Mouse (Mus musculus) thymus, postnatal 10 days (tissue): ENCODE results near the gene Slc41a2.

Experiments
- DNase-seq, 2 experiments: peaks; one replicate each; pipeline ENCODE4 v3.0.0; 2021; ENCODE audit warnings: low spot score in 2 of 2

Gene Slc41a2

GRCm38 (mm10) chr10:83228626-83229025, 109.1 kb downstream of the Slc41a2 start:
- DNase-seq: no peak

- no peak for DNase-seq
Measured at GRCm38 (mm10) chr10:83224999-83225398, 112.7 kb downstream of the Slc41a2 start.

GRCm38 (mm10) chr10:83220847-83221246, 116.8 kb downstream of the Slc41a2 start:
- DNase-seq: no peak

GRCm38 (mm10) chr10:83220217-83220616, 117.5 kb downstream of the Slc41a2 start:
- no peak for DNase-seq

- peak; percentile 8 to 67 for DNase-seq
Measured at GRCm38 (mm10) chr10:83219729-83220128, 118.0 kb downstream of the Slc41a2 start.

GRCm38 (mm10) chr10:83218778-83219177, 118.9 kb downstream of the Slc41a2 start:
- DNase-seq: no peak

GRCm38 (mm10) chr10:83217256-83217655, 120.4 kb downstream of the Slc41a2 start:
- no peak for DNase-seq

- DNase-seq: no peak
Measured at GRCm38 (mm10) chr10:83215559-83215958, 122.1 kb downstream of the Slc41a2 start.

- DNase-seq: no peak
Measured at GRCm38 (mm10) chr10:83212618-83213017, 125.1 kb downstream of the Slc41a2 start.

GRCm38 (mm10) chr10:83210968-83211583, 126.6 kb downstream of the Slc41a2 start:
- DNase-seq: no peak

- DNase-seq: no peak
Measured at GRCm38 (mm10) chr10:83210122-83210521, 127.6 kb downstream of the Slc41a2 start.

GRCm38 (mm10) chr10:83209388-83209787, 128.3 kb downstream of the Slc41a2 start:
- no peak for DNase-seq

GRCm38 (mm10) chr10:83208436-83208835, 129.2 kb downstream of the Slc41a2 start:
- no peak for DNase-seq

- no peak for DNase-seq
Measured at GRCm38 (mm10) chr10:83202906-83203702, 134.6 kb downstream of the Slc41a2 start.

GRCm38 (mm10) chr10:83201525-83201924, 136.2 kb downstream of the Slc41a2 start:
- DNase-seq: no peak

GRCm38 (mm10) chr10:83199290-83199689, 138.4 kb downstream of the Slc41a2 start:
- DNase-seq: no peak

- DNase-seq: no peak
Measured at GRCm38 (mm10) chr10:83198692-83199091, 139.0 kb downstream of the Slc41a2 start.

GRCm38 (mm10) chr10:83197690-83198336, 139.9 kb downstream of the Slc41a2 start:
- DNase-seq: peak; percentile 70 to 87

GRCm38 (mm10) chr10:83191982-83192381, 145.7 kb downstream of the Slc41a2 start:
- no peak for DNase-seq

- DNase-seq: no peak
Measured at GRCm38 (mm10) chr10:83191476-83191875, 146.2 kb downstream of the Slc41a2 start.

GRCm38 (mm10) chr10:83189071-83189470, 148.6 kb downstream of the Slc41a2 start:
- DNase-seq: no peak

GRCm38 (mm10) chr10:83186984-83187383, 150.7 kb downstream of the Slc41a2 start:
- no peak for DNase-seq

- no peak for DNase-seq
Measured at GRCm38 (mm10) chr10:83186167-83186566, 151.5 kb downstream of the Slc41a2 start.
